Mouse (Mus musculus) kidney, adult 18-20 months (tissue): ENCODE measurements at regions not wholly inside any gene's neighbourhood (a gene's known extent, or its start where the extent isn't known, plus 50 kb on each side); places are given as distances from the start of the nearest gene placed in this dataset.

ENCODE experiments used
- DNase-seq: peaks from one replicate; pipeline ENCODE4 v3.0.0; 2021

GRCm38 (mm10) chr1:43371863-43372262 is 72.5 kb upstream of the Nck2 start:
- no peak for DNase-seq

GRCm38 (mm10) chr1:43374946-43375345 is 69.4 kb upstream of the Nck2 start:
- DNase-seq = no peak

- no peak for DNase-seq
Observed at GRCm38 (mm10) chr1:43375851-43376250, 68.5 kb upstream of the Nck2 start.

GRCm38 (mm10) chr1:43377491-43378263 is 66.7 kb upstream of the Nck2 start:
- no peak for DNase-seq

GRCm38 (mm10) chr1:43385008-43385407 is 59.4 kb upstream of the Nck2 start:
- no peak for DNase-seq

- DNase-seq = no peak
Observed at GRCm38 (mm10) chr1:43394035-43394434, 50.3 kb upstream of the Nck2 start.
